Mouse (Mus musculus) C2C12 (cell line): ENCODE results near the gene Xylt1. TPM values are rescaled to one million over a fixed set of nuclear protein-coding genes. Genes with fewer than 3 reads are reported as not detected.

Experiments used
- H3K27me3 ChIP-seq: one replicate; pipeline ENCODE4 v1.6.1; 2011; ENCODE audit not compliant: control insufficient read depth, insufficient read depth, insufficient read length
- H3K36me3 ChIP-seq: one replicate; pipeline ENCODE4 v1.6.1; 2011; ENCODE audit not compliant: control insufficient read depth, insufficient read depth
- H3K4me3 ChIP-seq: one replicate; pipeline ENCODE4 v1.5.1; 2011; ENCODE audit warnings: mild to moderate bottlenecking, control low read depth; ENCODE audit not compliant: poor library complexity, insufficient read depth, severe bottlenecking
- H3K79me2 ChIP-seq: one replicate; pipeline ENCODE4 v1.6.1; 2011; ENCODE audit not compliant: control insufficient read depth, insufficient read depth
- H3K79me3 ChIP-seq: one replicate; pipeline ENCODE4 v1.6.1; 2011; ENCODE audit warnings: low read depth, control low read depth
- H3ac ChIP-seq: one replicate; pipeline ENCODE3; 2011; ENCODE audit warnings: low read depth; ENCODE audit not compliant: control insufficient read depth, insufficient read length
- CEBPB ChIP-seq: IDR thresholded peaks from one replicate; pipeline ENCODE4 v1.6.1; 2011; ENCODE audit warnings: low read depth, mild to moderate bottlenecking, control low read depth, moderate library complexity
- CTCF ChIP-seq: IDR thresholded peaks from one replicate; pipeline ENCODE4 v1.5.1; 2011; ENCODE audit not compliant: control insufficient read depth, insufficient read depth, insufficient read length
- FOSL1 ChIP-seq: IDR thresholded peaks from one replicate; pipeline ENCODE4 v1.8.0; 2011; ENCODE audit warnings: mild to moderate bottlenecking, low read length; ENCODE audit not compliant: poor library complexity, insufficient read depth, severe bottlenecking
- MAX ChIP-seq: IDR thresholded peaks from one replicate; pipeline ENCODE4 v1.6.1; 2011; ENCODE audit warnings: mild to moderate bottlenecking, control low read depth
- MYOD1 ChIP-seq: IDR thresholded peaks from one replicate; pipeline ENCODE4 v1.6.1; 2011; ENCODE audit warnings: low read depth; ENCODE audit not compliant: control insufficient read depth, insufficient read length
- MYOG ChIP-seq: IDR thresholded peaks from one replicate; pipeline ENCODE4 v1.6.1; 2011; ENCODE audit not compliant: control insufficient read depth, insufficient read length; ENCODE audit errors: extremely low read depth
- USF1 ChIP-seq: IDR thresholded peaks from one replicate; pipeline ENCODE4 v1.6.1; 2011; ENCODE audit warnings: low read depth, mild to moderate bottlenecking, control low read depth, moderate library complexity
- polyA plus RNA-seq: library from polyadenylated mRNA; unstranded; fragments of >200 nt; fragmentation: generic; extraction: Trizol; gene quantifications from one replicate; pipeline ENCODE4 v1.2.1, GENCODE M21; 2012; ENCODE audit warnings: missing spikeins

Xylt1 gene
- polyA plus RNA-seq, 1 experiment: not detected

DNA sequence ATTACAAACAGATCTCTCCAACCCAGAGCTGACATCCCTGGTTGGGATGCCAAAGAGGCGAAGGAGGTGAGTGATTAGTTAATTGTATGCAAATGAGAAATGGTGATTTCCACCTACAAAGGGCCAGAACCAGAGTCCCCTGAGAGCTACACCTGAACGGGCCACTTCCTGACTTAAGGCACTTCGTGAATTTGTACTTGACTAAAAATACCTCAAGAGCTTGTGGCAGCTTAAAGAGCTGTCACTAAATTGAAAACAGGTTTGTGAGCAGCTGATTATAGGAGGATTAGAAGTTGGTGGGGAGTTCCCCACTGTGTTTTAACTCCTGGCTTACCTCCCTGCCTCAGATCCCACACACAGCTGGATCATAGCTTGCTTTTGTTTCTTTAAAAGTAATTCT is 64.7 kb downstream of the Xylt1 start:
- no peaks in the 10 kb centered on the region for H3K27me3 ChIP-seq
- no peak overlapping the region for H3K4me3 ChIP-seq
- TF ChIP-seq MYOD1: no peak
- TF ChIP-seq USF1: no peak
- no peak for TF ChIP-seq MYOG
- no peak for TF ChIP-seq FOSL1
- TF ChIP-seq CTCF: no peak
- no peak for TF ChIP-seq CEBPB
- no peak for TF ChIP-seq MAX
- H3ac ChIP-seq: no peak overlapping the region
- no peaks in the 10 kb centered on the region for H3K79me3 ChIP-seq
- H3K36me3 ChIP-seq: no peaks in the 10 kb centered on the region
- H3K79me2 ChIP-seq: no peaks in the 10 kb centered on the region

DNA sequence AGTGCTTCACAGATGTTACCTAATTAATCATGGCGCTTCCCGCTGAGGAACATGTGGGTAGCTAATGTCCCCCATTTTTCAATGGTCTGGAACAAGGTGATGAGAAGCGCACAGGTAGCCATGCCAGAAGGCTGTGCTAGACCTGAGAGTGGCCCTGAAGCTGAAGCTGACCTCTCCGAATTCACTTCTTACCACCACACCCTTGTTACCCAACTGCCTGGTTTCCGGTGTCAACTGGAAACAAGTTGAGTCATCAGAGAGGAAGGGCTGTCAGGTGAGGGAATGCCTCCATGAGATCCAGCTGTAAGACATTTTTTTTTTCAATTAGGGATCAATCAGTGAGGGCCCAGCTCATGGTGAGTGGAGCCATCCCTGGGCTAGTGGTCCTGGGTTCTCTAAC is 68.8 kb downstream of the Xylt1 start:
- no peaks in the 10 kb centered on the region for H3K79me2 ChIP-seq
- H3K27me3 ChIP-seq: no peaks in the 10 kb centered on the region

DNA sequence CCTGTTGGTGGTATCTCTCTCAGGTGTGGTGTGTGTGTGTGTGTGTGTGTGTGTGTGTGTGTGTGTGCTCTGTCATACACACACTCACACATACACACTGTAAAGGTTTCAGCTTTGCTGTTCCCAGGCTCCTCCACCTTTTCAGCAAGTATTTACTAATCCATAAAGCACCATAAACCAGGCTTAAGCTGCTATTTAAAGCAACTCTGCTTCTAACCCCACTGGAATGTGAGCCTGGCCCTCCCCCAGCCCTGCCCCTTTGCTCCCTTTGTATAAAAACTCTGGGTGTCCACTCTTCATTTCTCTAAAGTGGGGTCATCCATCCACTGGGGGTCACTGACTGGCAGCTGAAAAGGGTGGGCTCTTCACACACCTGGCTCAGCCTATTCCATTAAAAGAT is 70.4 kb downstream of the Xylt1 start:
- Histone ChIP-seq H3K4me3 (no peak overlapping the region), H3ac (no peak overlapping the region), H3K79me3 (no peaks in the 10 kb centered on the region), H3K36me3 (no peaks in the 10 kb centered on the region), H3K27me3 (no peaks in the 10 kb centered on the region), H3K79me2 (no peaks in the 10 kb centered on the region)
- TF ChIP-seq MYOG (no peak), MAX (no peak), MYOD1 (no peak), CTCF (no peak), FOSL1 (no peak), CEBPB (no peak), USF1 (no peak)

More for the DNA sequence above, 68.8 kb downstream of the Xylt1 start:
- TF ChIP-seq MYOG (no peak), FOSL1 (no peak), USF1 (no peak), CEBPB (no peak), MYOD1 (no peak), CTCF (no peak), MAX (no peak)
- Histone ChIP-seq H3K4me3 (no peak overlapping the region), H3ac (no peak overlapping the region), H3K79me3 (no peaks in the 10 kb centered on the region), H3K36me3 (no peaks in the 10 kb centered on the region)

DNA sequence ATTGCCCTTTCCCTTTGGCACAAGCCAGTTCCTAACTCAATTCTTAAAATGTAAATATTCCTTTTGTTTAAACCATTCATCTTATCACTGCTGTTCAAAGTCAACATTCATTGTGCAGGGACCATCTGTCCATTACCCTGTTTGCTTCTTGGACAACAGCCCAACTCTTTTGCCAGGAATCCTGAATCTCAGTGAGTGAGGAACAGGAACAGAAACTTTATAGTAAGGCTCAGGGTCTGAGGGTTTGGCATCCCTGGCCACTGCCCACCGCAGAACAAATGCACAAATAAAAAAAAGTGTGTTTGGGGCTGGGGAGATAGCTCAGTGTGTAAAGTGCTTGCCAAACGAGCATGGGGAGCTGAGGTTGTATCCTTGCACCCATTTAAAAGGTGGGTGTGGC is 71.5 kb downstream of the Xylt1 start:
- Histone ChIP-seq H3K27me3 (no peaks in the 10 kb centered on the region), H3K4me3 (no peak overlapping the region), H3K36me3 (no peaks in the 10 kb centered on the region), H3K79me2 (no peaks in the 10 kb centered on the region), H3ac (no peak overlapping the region), H3K79me3 (no peaks in the 10 kb centered on the region)
- TF ChIP-seq MAX (no peak), USF1 (no peak), FOSL1 (no peak), MYOD1 (no peak), CTCF (no peak), CEBPB (no peak), MYOG (no peak)

DNA sequence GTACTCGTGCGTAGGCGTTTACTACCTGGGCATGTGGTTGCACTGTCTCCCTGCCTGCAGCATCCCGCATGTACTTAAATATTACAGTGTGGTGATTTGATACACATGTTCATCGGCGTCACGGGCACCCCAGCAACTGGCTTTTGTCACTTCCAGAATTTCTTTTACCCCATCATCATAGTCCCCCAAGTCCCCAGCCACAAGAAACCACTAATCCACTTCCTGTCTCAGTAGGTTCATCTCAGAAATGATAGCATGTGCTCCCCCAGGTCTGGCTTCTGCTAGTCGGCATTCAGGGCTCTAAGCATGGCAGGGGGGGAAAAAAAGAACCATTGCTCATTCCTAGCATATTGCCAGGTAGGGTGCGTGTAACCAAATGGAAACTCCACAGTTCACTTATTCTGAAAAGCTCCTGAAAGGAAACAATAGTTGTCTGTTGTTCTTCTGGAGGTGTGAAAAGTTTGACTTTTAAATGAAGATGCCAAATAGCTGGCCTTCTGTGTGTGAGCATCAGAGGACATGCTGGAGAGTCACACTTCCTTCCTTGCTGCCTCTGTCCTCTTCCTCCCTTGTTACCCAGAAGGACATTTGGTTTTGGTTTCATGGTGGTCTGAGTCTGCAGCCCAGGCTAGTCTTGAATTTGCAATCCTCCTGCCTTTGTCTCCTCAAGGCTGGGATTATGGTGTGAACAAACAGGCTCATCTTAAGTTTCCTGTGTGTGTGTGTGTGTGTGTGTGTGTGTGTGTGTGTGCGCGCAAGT is 74.2 kb downstream of the Xylt1 start:
- TF ChIP-seq MYOG (no peak), MYOD1 (no peak), MAX (no peak), CEBPB (no peak), CTCF (no peak), FOSL1 (no peak), USF1 (no peak)
- Histone ChIP-seq H3K4me3 (no peak overlapping the region), H3K27me3 (no peaks in the 10 kb centered on the region), H3K79me3 (no peaks in the 10 kb centered on the region), H3K79me2 (no peaks in the 10 kb centered on the region), H3K36me3 (no peaks in the 10 kb centered on the region), H3ac (no peak overlapping the region)

DNA sequence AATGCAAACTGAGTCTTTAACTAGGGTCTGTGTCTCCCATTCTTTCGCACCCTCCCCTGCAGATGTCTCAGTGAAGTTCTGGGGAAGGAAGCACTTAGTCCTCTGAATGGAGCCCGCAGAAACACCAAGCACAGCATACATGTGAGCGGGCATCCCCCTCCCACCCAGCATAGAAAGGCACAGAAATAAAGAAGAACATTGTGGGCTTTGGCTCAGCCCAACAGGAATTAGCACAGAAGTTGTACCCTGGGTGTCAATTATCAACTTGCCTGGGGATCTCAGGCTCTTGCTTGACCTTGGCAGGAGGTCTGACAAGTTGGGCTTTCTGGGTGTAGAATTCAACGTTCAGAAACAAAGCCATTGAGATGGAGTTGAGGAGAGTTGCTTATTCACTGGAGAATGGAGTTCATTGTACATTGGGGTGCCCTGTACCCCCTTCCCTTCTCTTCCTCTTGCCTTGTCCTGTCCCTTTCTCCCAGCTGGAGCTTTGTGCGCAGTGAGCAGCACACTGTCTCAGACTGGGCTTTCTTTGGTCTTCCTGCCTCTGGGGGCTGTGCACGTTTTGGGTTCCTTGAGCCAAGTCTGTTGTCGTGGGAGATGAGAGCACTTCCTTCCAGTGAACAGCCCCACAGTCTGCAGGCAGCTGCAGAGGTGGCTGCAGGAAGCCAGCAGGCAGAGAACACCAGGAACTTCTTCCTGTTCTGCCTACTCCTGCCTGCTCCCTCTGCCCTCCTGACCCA is 81.6 kb downstream of the Xylt1 start:
- no peak for TF ChIP-seq MYOD1
- no peak for TF ChIP-seq CTCF
- no peak for TF ChIP-seq CEBPB
- TF ChIP-seq MYOG: no peak
- TF ChIP-seq FOSL1: no peak
- TF ChIP-seq USF1: no peak
- no peak for TF ChIP-seq MAX
- Histone ChIP-seq H3K79me2 (no peaks in the 10 kb centered on the region), H3K79me3 (no peaks in the 10 kb centered on the region), H3ac (no peak overlapping the region), H3K27me3 (no peaks in the 10 kb centered on the region), H3K36me3 (no peaks in the 10 kb centered on the region), H3K4me3 (no peak overlapping the region)
